Mouse (Mus musculus): ENCODE results near the gene Cradd.

GRCm38 (mm10) chr10:95334826-95335225, 10.9 kb upstream of the Cradd start:
- TF ChIP-seq CTCF (IDR thresholded peaks at IDR 0.05; ENCODE audit: extremely low read depth, insufficient read length, insufficient replicate concordance, low read depth, low read length) (no peak), POLR2A (IDR thresholded peaks at IDR 0.05; ENCODE audit: low read depth, low read length) (no peak)

All from small intestine, adult 2 months (tissue).